Mouse (Mus musculus): Measurements from ENCODE around the gene Spred3.
"Not testable (repeated sequence)": the region's sequence is repeated elsewhere in the genome, so short reads cannot be mapped to it uniquely, and the experiment has no call there.

Gene Spred3

DNA sequence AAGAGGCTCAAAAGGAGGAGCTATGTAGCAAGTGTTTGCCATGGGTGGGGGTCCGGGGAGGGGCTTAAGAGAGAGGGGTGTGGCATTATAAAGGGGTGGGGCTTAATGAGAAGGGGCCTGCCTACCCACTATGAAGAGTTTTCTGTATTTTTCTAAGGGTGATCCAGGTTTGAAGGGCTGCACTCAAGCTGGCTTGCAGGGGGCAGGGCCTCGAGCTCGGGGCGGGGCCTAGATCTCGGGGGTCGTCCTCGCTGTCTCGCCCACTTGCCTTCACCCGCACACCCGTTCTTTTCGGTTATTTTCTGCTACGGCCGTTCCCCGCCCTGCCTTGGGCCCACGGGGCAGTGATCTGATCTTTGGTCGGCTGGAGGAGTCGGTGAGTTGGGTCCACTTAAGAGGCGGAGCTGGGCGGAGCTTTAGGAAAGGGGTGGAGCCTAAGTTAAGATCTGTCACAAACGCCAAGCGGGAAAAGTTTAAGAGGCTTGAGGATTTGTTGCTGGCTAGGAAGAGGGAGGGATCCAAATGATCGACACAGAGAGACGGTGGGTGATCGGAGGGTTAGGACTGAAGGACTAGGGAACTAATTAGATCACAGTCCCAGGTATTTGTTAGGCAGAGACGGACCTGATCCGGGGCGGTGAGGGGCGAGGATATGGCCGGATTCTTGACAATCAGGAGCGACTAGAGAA is at the start of gene Spred3, which contains the start of gene Ggn:
TSS of gene Spred3 (minus strand) at position 346 of the 689 bp plus-strand sequence.
TSS of gene Ggn (plus strand) at position 145 of the 689 bp plus-strand sequence.
- DNase-seq: peak; percentile 92

DNA sequence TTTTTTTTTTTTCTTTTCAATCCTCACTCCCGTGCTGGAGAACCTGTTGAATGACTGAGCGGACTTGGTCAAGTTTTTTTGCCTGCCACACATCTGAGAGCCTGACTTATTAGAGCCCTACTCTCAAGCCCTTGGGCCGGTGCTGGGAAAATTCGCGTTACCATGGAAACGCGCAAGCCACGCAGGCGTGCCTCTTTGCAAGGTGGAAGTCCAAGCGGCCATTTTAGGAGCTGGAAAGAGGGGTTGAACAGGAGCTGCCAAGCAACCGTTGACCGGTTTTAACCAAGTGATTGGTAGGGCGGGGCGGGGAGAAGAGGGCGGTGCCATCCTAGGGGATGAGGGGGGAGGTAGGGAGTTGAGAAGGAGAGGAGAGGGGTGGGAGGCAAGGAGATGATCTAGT is 44.6 kb upstream of the Spred3 start:
- no peak for DNase-seq

DNA sequence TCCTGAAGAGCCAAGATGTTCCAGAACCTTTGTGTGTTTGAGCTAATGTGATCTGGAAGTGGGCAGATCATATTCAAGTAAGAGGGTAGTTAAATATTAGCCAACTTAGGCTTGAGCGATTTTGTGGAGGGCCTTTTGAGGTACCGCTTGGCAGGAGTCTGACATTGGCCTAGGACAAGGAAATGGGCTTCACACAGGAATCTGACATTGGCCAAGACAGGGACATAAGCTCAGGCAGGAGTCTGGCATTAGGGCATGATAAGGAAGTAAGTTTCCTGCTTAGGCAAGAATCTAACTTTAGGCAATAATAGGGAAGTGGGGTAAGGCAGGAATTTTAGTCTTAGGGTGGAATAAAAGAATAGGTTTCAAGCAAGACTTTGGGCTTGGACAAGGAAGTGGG is 44.0 kb upstream of the Spred3 start:
- no peak for DNase-seq

DNA sequence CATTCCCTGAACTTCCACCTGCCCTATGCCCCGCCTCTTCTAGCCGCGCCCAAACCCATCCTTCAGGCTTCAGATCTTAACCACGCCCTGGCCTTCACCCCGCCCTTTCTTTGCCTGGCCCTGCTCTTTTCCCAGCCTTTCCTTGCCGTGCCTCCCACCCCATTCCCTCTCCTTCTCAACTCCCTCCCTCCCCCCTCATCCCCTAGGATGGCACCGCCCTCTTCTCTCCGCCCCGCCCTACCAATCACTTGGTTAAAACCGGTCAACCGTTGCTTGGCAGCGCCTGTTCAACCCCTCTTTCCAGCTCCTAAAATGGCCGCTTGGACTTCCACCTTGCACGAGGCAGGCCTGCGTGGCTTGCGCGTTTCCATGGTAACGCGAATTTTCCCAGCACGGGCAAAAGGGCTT is 43.5 kb upstream of the Spred3 start, which contains the start of gene Catsperg1:
TSS of gene Catsperg1 (minus strand) at position 361 of the 408 bp plus-strand sequence.
- DNase-seq: no peak

DNA sequence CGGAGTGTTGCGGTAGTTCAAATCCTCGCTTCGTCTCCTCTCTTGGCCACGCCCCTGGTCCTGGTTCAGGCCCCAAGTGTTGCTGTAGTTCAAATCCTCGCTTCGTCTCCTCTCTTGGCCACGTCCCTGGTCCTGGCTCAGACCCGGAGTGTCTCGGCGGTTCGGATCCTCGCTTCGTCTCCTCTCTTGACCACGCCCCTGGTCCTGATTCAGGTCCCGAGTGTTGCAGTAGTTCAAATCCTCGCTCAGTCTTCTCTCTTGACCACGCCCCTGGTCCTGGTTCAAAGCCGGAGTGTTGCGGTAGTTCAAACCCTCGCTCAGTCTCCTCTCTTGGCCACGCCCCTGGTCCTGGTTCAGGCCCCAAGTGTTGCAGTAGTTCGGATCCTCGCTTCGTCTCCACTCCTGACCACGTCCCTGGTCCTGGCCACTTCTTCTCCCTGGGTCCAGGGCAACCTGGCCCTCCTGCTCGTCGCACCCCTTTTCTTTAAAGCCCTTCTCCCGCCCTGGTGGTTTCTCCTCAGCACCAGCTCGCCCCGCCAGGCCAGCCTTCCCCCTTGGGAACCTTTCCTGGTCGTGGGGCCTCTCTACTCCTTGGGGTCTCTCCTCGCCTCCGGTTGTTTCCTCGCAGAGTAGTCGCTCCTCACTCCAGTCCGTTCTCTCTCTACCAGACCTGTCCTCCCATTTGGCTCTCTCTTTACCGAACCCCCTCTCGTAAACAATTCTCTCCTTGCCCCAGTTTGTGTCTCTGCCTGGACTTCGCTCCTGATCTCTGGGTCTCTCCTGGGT is 42.8 kb upstream of the Spred3 start:
- DNase-seq: not testable (repeated sequence)

DNA sequence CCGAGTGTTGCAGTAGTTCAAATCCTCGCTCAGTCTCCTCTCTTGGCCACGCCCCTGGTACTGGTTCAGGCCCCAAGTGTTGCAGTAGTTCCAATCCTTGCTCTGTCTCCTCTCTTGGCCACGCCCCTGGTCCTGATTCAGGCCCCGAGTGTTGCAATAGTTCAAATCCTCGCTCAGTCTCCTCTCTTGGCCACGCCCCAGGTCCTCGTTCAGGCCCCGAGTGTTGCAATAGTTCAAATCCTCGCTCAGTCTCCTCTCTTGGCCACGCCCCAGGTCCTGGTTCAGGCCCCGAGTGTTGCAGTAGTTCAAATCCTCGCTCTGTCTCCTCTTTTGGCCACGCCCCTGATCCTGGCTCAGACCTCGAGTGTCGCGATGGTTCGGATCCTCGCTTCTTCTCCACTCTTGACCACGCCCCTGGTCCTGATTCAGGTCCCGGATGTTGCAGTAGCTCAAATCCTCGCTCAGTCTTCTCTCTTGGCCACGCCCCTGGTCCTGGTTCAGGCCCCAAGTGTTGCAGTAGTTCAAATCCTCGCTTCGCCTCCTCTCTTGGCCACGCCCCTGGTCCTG is 42.1 kb upstream of the Spred3 start:
- no peak for DNase-seq

DNA sequence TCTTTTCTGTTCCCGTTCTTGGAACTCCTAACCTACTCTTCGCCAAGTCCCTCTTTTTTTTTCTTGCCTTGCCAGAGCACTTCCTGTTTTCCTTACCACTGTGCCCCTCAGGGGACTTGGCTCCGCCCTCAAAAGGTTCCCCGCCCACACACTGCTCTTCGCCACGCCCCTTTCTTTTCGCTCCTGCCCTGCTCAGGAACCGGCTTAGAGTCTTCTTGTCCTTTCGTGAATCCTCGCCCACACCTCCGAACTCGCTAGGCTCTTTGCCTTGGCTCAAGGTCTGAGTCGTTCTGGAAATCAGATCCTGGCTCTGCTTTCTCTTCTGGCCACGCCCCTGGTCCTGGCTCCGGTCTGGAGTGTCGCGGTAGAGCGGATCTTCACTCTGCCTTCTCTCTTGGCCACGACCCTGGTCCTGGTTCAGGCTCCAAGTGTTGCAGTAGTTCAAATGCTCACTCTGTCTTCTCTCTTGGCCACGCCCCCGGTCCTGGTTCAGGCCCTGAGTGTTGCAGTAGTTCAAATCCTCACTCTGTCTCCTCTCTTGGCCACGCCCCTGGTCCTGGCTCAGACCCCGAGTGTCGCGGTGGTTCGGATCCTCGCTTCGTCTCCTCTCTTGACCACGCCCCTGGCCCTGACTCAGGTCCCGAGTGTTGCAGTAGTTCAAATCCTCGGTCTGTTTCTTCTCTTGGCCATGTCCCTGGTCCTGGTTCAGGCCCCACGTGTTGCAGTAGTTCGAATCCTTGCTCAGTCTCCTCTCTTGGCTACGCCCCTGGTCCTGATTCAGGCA is 41.4 kb upstream of the Spred3 start:
- DNase-seq: peak; percentile 89

DNA sequence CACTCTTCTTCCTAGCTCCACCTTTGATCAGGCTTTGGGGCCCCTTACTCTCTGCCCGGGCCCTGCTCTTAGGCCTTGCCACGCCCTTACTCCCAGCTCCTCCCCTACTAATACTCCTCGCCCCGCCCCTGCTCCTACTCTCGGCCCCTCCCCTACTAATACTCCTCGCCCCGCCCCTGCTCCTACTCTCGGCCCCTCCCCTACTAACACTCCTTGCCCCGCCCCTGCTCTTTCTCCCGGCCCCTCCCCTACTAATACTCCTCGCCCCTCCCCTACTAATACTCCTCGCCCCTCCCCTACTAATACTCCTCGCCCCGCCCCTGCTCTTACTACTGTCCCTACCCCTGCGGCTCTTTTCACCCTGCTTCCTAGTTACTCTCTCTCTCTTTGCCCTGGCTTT is 40.8 kb upstream of the Spred3 start:
- DNase-seq: not testable (repeated sequence)

DNA sequence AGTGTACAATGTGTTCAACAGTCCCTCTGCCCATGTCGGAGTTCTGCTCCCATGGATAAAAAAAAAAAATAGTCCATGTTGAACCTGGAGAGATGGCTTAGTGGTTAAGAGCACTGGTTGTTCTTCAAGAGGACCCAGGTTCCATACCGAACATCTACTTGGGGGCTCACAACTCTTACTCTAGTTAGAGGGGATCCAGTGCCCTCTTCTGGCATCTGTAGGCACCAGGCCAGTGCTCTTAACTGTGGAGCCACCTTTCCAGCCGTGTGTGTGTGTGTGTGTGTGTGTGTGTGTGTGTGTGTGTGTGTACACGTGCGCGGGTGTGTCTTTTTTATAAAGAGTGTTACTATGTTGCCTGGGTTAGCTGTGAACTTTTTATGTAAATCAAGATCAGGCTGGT is 32.4 kb upstream of the Spred3 start:
- DNase-seq: no peak

DNA sequence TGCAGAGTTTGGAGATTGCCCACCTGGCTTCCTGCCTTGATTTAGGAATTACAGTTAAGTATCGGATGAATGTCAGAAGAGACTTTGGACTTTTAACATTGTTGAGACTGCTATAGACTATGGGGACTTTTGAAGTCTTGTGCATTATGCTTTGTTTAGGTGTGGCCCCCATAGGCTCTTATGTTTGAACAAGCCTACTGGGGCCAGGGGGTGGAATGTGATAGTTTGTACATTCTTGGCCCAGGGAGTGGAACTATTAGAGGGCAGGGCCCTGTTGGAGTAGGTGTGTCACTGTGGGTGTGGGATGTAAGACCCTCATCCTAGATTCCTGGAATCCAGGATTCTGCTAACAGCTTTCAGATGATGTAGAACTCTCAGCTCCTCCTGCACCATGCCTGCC is 24.0 kb upstream of the Spred3 start:
- not testable (repeated sequence) for DNase-seq

DNA sequence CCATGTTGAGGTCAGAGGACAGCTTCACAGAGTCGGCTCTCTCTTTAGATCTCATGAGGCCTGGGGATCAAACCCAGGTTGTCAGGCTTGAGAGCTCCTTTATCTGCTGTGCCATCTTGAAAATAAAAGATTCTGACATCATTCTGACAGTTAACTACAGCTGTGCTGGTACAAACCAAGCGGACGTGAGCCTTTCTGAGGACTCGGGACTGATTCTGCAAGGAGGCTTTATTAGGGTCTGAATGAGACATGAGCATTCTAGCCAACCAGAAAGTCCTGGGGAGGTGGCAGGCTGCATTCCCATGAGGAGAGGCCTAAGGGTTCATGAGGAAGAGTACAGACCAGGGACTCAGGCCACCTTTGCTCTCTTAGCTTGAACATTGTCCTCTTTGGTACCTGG is 11.1 kb upstream of the Spred3 start:
- DNase-seq: not testable (repeated sequence)

DNA sequence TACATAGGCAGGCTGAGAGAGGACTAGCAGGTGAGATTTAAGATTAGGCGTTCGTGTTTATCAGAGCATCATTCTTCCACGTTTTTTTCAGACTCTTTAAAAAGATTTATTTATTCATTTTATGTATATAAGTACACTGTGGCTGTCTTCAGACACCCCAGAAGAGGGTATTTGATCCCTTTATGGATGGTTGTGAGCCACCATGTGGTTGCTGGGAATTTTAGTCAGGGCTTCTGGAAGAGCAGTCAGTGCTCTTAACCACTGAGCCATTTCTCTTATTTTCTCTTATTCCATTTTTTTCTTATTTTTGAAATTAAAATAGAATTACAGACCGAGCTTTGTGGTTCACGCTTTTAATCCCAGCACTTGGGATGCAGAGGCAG is 10.6 kb upstream of the Spred3 start:
- DNase-seq: no peak

DNA sequence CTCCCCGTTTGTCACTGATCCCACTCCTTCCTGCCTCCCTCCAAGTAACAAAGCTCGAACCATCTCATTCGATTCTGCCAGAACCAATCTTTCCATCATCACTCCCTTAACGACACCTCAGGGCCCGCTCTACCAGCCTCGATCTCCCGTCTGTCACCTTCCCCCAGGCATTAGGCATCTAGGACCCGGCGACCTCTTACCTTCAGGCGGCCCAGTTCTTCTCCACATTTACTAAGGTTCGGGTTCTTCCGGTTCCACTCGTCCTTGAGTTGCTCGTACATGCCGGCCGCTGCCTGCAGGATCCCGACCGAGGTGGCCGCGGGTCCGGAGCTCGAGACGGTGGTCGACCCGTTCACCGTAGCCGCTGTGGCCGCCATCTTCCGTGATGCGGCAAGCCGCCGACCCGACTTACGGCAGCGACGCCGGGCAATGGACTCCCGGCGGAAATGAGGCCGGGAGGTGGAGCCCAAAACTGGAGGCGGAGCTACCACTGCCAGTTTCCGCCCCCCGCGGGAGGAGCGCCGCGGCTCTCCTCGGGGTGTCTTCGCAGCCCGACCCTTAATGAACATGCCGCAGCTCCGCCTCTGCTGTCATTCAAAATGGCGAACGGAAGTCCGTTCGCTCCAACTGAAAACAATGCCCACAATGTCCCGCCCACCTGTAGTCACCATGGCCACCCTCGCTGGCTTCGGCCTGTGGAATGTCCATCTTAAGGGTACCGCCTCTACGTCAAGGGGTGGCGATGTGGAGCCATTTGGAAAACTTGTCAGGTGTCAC is 10.1 kb upstream of the Spred3 start, which contains the start of gene Psmd8:
TSS of gene Psmd8 (minus strand) at position 625 of the 777 bp plus-strand sequence.
- peak; percentile 98 for DNase-seq

DNA sequence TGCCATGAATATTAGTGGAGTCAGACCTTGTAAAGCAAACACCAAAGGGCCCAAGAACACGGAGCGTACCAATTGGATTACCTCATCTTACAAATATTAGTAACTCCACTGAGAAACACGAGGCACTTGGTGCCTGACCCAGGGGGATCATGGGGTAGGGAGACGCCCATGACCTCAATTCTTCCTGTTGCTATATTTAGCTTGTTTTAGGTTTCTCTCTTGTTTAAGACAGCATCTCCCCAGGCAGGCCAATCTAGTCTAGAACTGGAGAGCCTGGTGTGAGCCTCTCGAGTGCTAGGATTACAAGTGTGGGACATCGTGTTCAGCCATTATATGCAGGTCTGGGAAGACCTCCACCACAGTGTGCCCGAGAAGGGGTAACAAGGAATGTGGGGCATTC is 9.1 kb upstream of the Spred3 start:
- no peak for DNase-seq

DNA sequence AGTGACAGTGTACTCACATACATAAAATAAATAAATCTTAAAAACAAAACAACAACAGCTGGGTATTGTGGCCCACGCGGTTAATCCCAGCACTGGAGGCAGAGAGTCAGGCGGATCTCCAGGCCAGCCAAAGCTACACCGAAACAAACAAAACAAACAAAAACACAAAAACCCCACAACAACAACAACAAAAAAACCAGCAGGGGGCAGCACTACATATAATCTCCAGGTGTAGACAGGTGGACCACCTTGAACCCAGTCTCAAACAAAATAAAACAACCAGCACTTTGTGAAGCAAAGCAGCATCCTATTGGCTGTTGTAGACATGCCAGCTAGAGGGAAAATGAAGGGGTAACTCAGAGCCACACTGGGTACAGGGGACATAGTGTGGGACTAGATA is 7.9 kb upstream of the Spred3 start:
- no peak for DNase-seq

DNA sequence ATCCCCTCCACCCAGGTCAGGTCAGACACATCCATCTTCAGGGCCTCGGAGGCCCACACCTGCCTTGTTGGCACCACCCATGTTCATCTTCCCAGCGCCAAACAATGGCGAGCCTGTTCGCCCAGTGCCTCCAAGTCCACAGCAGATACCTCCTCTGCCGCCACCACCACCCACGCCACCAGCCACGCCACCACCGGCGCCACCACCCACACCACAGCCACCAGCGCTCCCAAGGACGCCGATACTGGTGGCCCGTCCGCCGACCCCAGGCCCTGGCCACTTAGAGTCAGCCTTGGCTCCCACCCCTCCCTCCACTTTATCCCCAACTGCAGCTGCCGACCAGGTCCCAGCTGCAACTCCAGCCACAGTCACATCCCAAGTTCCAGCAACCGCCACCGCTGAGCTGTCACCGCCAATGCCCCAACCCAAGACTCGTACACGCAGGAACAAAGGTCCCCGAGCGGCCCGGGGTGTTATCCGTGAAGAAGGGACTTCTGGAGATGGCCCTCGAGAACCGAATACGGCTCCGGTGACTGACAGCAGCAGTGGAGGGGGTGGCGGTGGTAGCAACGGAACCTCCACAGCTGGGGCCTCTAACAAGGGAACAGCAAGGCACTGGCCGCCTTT is 2.3 kb upstream of the Spred3 start:
- DNase-seq: no peak

DNA sequence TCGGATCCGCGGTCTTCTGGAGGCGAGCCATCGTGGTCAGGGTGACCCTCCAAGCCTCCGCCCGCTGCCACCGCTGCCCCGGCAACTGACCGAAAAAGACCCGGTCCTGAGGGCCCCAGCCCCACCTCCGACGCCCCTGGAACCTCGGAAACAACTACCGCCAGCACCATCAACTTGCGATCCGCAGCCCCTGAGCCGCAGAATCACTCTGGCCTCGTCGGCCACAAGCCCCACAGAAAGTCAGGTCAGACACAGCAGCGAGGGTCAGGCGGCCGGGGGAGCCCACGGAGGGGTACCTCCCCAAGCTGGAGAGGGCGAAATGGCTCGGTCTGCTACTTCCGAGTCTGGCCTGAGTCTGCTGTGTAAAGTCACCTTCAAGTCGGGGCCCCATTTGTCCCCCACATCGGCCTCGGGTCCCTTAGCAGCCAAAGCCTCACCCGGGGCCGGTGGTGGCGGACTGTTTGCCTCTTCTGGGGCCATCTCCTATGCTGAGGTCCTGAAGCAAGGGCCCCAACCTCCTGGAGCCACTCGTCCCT is 1.4 kb upstream of the Spred3 start:
- no peak for DNase-seq

DNA sequence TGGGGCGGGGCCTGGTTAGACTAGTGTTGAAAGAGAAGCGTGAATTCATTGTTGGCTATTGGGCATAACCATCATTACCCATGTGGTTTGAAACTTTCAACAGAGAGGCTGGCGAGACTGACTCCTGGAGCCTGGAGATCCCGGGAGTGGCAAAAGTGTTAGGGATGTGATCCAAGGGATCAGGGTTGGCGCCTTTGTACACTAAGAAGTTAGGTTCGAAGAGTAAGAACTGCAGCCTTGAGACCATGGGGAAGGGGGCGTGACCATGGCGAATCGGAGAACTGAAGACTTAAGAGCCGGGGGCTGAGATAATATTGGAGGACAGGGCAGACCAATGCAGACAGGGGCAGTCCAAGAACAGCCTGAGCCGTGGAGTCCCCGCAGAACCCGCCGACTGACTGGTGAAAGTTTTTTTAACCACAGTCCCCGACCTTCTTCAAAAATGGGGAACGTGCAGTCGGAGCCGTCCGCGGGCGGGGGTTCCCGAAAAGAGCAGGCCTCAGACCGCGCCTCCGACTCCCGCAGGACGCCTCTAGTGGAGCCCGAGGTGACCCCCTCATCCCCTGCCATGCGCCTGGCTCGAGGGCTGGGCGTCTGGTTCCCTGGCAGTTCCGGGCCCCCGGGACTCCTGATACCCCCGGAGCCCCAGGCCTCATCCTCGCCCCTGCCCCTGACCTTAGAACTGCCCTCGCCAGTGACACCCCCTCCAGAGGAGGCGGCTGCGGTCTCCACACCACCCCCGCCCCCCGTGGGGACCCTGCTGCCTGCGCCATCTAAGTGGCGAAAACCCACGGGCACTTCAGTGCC is 747 bp upstream of the Spred3 start:
- DNase-seq: peak; percentile 24

DNA sequence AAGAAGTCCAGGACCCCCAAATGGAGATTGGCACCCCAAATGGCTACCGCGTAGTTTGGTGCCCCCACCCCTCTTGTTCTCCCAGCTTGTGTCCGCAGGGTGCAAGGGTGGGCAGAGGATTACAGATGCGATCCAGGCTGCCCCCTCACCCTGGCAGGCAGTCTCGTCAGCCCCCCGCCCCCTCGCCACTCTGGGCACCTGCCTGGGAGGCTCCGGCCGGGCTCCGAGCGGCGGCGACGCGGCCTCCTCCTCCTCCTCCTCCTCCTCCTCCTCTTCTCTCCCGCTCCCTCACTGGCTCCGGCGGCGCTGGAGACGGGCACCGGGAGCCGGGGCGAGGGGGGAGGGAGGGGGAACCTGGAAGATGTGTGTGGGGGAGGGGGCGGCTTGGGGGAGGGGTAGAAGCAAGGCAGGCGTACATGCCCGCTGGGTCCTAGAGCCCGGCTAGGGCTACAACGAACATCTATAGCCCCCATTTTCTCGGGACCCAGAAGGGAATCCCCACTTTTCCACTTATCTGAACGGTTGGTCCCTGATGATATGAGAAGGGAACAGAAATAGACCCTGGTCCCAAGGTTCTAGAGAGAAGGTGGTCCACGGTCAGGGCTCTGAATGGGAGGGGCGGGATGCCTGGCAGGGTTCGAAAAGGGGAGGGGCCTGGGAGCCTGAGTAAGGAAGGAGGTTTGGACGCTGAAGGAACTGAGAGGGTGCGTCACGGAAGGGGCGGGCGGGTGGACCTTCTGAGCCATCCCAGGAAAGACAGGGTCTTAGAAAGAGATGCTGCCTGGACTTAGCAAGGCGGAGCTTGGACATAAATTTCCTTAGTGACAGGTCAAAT is 763 bp downstream of the Spred3 start:
- peak; percentile 90 for DNase-seq
